Mouse (Mus musculus) retina, embryonic 14.5 days (tissue): ENCODE results near the gene Apex1.
A peak's percentile ranks its signal among the peaks of the same experiment; 100 is the strongest.
"Not testable (repeated sequence)": the region's sequence is repeated elsewhere in the genome, so short reads cannot be mapped to it uniquely, and the experiment has no call there.

ENCODE experiments used
- DNase-seq: peaks from one replicate; pipeline ENCODE4 v3.0.0-alpha.2; 2015; ENCODE audit warnings: low spot score

Gene Apex1

GRCm38 (mm10) chr14:50969558-50970544 is 45.1 kb downstream of the Apex1 start:
- peak; percentile 43 for DNase-seq

- DNase-seq: no peak
Observed at GRCm38 (mm10) chr14:50970822-50971221, 46.1 kb downstream of the Apex1 start.

GRCm38 (mm10) chr14:50973054-50973453 is 48.3 kb downstream of the Apex1 start:
- not testable (repeated sequence) for DNase-seq

GRCm38 (mm10) chr14:50973700-50974099 is 48.9 kb downstream of the Apex1 start:
- no peak for DNase-seq

GRCm38 (mm10) chr14:50975001-50975400 is 50.2 kb downstream of the Apex1 start:
- no peak for DNase-seq

GRCm38 (mm10) chr14:50976674-50977073 is 51.9 kb downstream of the Apex1 start:
- DNase-seq: no peak
